Mouse (Mus musculus): ENCODE measurements at regions not wholly inside any gene's neighbourhood (a gene's known extent, or its start where the extent isn't known, plus 50 kb on each side); places are given as distances from the start of the nearest gene placed in this dataset.

DNA sequence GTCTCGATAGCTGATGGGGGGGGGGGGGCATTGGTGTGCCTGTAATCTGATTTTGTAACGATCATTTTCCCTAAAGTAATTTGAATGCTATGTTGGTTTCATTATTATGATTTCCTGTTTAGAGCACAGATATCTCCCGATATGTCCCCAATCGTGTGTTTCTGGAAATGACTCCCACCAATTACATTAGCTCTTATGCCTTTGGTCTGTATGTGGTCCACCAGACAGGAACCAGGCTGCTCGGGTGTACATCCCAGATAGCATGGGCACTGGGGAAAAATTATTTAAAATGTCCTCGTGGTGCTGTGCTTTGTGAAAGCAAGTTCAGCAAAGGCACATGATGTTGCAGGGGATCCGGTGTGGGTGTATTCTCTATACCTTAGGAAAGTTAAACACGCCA, 82.0 kb upstream of the Itga6 start:
- Histone ChIP-seq H3K4me1 (ENCODE audit: control insufficient read depth, insufficient read depth, low read length) (no peaks in the 10 kb centered on the region), H3K27ac (replicated peaks; ENCODE audit: low read depth, low read length) (no peak overlapping the region), H3K4me3 (replicated peaks; ENCODE audit: low read depth, low read length) (no peak overlapping the region), H3K9me3 (ENCODE audit: control insufficient read depth, low read length) (no peaks in the 10 kb centered on the region), H3K9ac (replicated peaks; ENCODE audit: low read length) (no peak overlapping the region), H3K27me3 (ENCODE audit: control insufficient read depth, insufficient read depth, low read length) (no peaks in the 10 kb centered on the region), H3K36me3 (ENCODE audit: control insufficient read depth, insufficient read depth, low read length) (no peaks in the 10 kb centered on the region), H3K4me2 (ENCODE audit: low read length) (no peak overlapping the region)
- no peak for ATAC-seq (ENCODE audit: low FRiP score, low TSS enrichment)
- 84% methylated on average over 8 of the region's 8 CpGs for WGBS
- no peak for DNase-seq

GRCm38 (mm10) chr2:71666927-71667326, 78.5 kb upstream of the Itga6 start:
- no peak overlapping the region for H3K27ac ChIP-seq (replicated peaks; ENCODE audit: low read depth, low read length)
- no peak for DNase-seq
- WGBS, result 93% methylated on average over 2 of the region's 2 CpGs
- H3K4me3 ChIP-seq (replicated peaks; ENCODE audit: low read depth, low read length), result no peak overlapping the region
- H3K4me1 ChIP-seq (ENCODE audit: control insufficient read depth, insufficient read depth, low read length), result no peaks in the 10 kb centered on the region
- no peak overlapping the region for H3K4me2 ChIP-seq (ENCODE audit: low read length)
- H3K27me3 ChIP-seq (ENCODE audit: control insufficient read depth, insufficient read depth, low read length), result no peaks in the 10 kb centered on the region
- no peaks in the 10 kb centered on the region for H3K9me3 ChIP-seq (ENCODE audit: control insufficient read depth, low read length)
- no peak overlapping the region for H3K9ac ChIP-seq (replicated peaks; ENCODE audit: low read length)
- no peak for ATAC-seq (ENCODE audit: low FRiP score, low TSS enrichment)
- no peaks in the 10 kb centered on the region for H3K36me3 ChIP-seq (ENCODE audit: control insufficient read depth, insufficient read depth, low read length)

DNA sequence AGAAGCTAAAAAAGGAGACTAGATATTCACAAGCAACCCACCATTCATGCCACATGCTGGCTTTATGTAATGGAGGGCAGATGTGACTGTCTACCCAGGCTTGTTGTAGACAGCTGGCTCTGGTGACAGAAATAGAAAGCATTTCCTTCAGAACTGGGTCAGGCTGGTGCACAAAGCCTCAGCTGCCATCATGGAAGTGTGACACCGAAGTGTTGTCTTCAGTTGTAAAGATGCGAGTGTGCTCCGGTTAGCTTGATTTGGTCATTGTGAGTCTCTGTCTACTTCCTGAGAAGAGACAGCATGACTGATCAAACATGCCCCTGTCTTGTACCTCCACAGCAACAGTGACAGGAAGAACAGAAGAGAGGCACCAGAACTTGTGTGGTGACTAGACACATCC, 77.7 kb upstream of the Itga6 start:
- WGBS, result 98% methylated on average over 3 of the region's 3 CpGs
- H3K9ac ChIP-seq (replicated peaks; ENCODE audit: low read length), result no peak overlapping the region
- no peak for DNase-seq
- no peaks in the 10 kb centered on the region for H3K9me3 ChIP-seq (ENCODE audit: control insufficient read depth, low read length)
- ATAC-seq (ENCODE audit: low FRiP score, low TSS enrichment), result no peak
- H3K4me2 ChIP-seq (ENCODE audit: low read length), result no peak overlapping the region
- H3K4me1 ChIP-seq (ENCODE audit: control insufficient read depth, insufficient read depth, low read length), result no peaks in the 10 kb centered on the region
- H3K4me3 ChIP-seq (replicated peaks; ENCODE audit: low read depth, low read length), result no peak overlapping the region
- no peaks in the 10 kb centered on the region for H3K36me3 ChIP-seq (ENCODE audit: control insufficient read depth, insufficient read depth, low read length)
- H3K27me3 ChIP-seq (ENCODE audit: control insufficient read depth, insufficient read depth, low read length), result no peaks in the 10 kb centered on the region
- no peak overlapping the region for H3K27ac ChIP-seq (replicated peaks; ENCODE audit: low read depth, low read length)

GRCm38 (mm10) chr2:71670228-71670790, 75.1 kb upstream of the Itga6 start:
- Histone ChIP-seq H3K4me1 (ENCODE audit: control insufficient read depth, insufficient read depth, low read length) (no peaks in the 10 kb centered on the region), H3K4me2 (ENCODE audit: low read length) (no peak overlapping the region), H3K9me3 (ENCODE audit: control insufficient read depth, low read length) (no peaks in the 10 kb centered on the region), H3K36me3 (ENCODE audit: control insufficient read depth, insufficient read depth, low read length) (no peaks in the 10 kb centered on the region), H3K4me3 (replicated peaks; ENCODE audit: low read depth, low read length) (no peak overlapping the region), H3K27me3 (ENCODE audit: control insufficient read depth, insufficient read depth, low read length) (no peaks in the 10 kb centered on the region), H3K9ac (replicated peaks; ENCODE audit: low read length) (no peak overlapping the region), H3K27ac (replicated peaks; ENCODE audit: low read depth, low read length) (no peak overlapping the region)
- no peak for ATAC-seq (ENCODE audit: low FRiP score, low TSS enrichment)
- no peak for DNase-seq
- 92% methylated on average over 6 of the region's 6 CpGs for WGBS

DNA sequence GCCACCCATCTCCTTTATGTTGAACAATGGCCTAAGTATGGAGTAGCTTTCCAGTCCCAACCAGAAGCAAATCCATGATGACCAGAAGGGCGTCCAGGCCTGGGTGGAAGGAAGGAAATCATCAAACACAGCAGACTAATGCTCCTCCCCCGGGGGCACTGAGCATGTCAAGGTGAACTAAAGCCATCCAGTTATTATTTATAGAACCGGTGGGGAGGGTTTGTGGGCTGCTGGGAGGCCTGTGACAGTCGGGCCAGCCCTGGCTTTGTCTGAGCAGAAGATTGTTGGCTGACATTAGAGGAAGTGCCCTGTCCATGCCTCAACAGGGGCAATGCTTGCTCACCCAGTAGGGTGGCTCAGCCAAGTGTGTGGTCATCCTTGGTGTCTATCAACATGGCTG, 74.5 kb upstream of the Itga6 start:
- ATAC-seq (ENCODE audit: low FRiP score, low TSS enrichment) (no peak), DNase-seq (no peak)
- Histone ChIP-seq H3K4me1 (ENCODE audit: control insufficient read depth, insufficient read depth, low read length) (no peaks in the 10 kb centered on the region), H3K27ac (replicated peaks; ENCODE audit: low read depth, low read length) (no peak overlapping the region), H3K36me3 (ENCODE audit: control insufficient read depth, insufficient read depth, low read length) (no peaks in the 10 kb centered on the region), H3K27me3 (ENCODE audit: control insufficient read depth, insufficient read depth, low read length) (no peaks in the 10 kb centered on the region), H3K4me3 (replicated peaks; ENCODE audit: low read depth, low read length) (no peak overlapping the region), H3K4me2 (ENCODE audit: low read length) (no peak overlapping the region), H3K9me3 (ENCODE audit: control insufficient read depth, low read length) (no peaks in the 10 kb centered on the region), H3K9ac (replicated peaks; ENCODE audit: low read length) (no peak overlapping the region)
- 90% methylated on average over 4 of the region's 4 CpGs for WGBS

GRCm38 (mm10) chr2:71673087-71673920, 72.1 kb upstream of the Itga6 start:
- Histone ChIP-seq H3K4me2 (ENCODE audit: low read length) (no peak overlapping the region), H3K9ac (replicated peaks; ENCODE audit: low read length) (no peak overlapping the region), H3K4me3 (replicated peaks; ENCODE audit: low read depth, low read length) (no peak overlapping the region), H3K27me3 (ENCODE audit: control insufficient read depth, insufficient read depth, low read length) (no peaks in the 10 kb centered on the region), H3K9me3 (ENCODE audit: control insufficient read depth, low read length) (no peaks in the 10 kb centered on the region), H3K4me1 (ENCODE audit: control insufficient read depth, insufficient read depth, low read length) (no peaks in the 10 kb centered on the region), H3K36me3 (ENCODE audit: control insufficient read depth, insufficient read depth, low read length) (no peaks in the 10 kb centered on the region), H3K27ac (replicated peaks; ENCODE audit: low read depth, low read length) (0 out of 2 replicates have a peak overlapping the region, but pooled peaks have one; percentile 13)
- WGBS, result 77% methylated on average over 18 of the region's 18 CpGs
- ATAC-seq (ENCODE audit: low FRiP score, low TSS enrichment), result no peak
- no peak for DNase-seq

- Histone ChIP-seq H3K9ac (replicated peaks; ENCODE audit: low read length) (no peak overlapping the region), H3K4me1 (ENCODE audit: control insufficient read depth, insufficient read depth, low read length) (no peaks in the 10 kb centered on the region), H3K36me3 (ENCODE audit: control insufficient read depth, insufficient read depth, low read length) (no peaks in the 10 kb centered on the region), H3K27me3 (ENCODE audit: control insufficient read depth, insufficient read depth, low read length) (no peaks in the 10 kb centered on the region), H3K27ac (replicated peaks; ENCODE audit: low read depth, low read length) (no peak overlapping the region), H3K4me2 (ENCODE audit: low read length) (no peak overlapping the region), H3K4me3 (replicated peaks; ENCODE audit: low read depth, low read length) (no peak overlapping the region), H3K9me3 (ENCODE audit: control insufficient read depth, low read length) (0 out of 2 replicates have a peak, but pooled peaks cover 5% of the 10 kb centered on the region)
- 32% methylated on average over 1 of the region's 1 CpGs for WGBS
- DNase-seq (no peak), ATAC-seq (ENCODE audit: low FRiP score, low TSS enrichment) (no peak)
These were observed 64.7 kb upstream of the Itga6 start for GRCm38 (mm10) chr2:71680746-71681145.

DNA sequence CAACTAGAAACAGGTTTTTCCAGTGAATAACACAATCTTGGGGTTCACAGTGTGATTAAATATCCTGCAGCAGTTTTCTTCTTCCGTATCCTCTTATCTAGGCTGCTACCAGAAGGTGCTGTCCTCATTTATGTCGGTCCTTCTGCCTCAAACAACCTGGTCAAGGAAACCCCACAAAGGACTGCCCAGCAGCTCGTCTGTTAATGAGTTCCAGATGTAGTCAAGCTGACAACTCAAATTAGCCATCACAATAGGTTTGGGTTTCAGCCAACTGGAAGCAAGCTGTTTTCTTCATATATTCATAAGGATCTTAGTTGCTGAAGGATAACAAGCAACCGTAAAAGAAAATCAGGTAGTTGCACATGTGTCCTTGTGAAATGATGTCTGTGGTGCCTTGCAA, 64.3 kb upstream of the Itga6 start:
- H3K9ac ChIP-seq (replicated peaks; ENCODE audit: low read length), result no peak overlapping the region
- H3K4me2 ChIP-seq (ENCODE audit: low read length), result no peak overlapping the region
- 62% methylated on average over 4 of the region's 4 CpGs for WGBS
- ATAC-seq (ENCODE audit: low FRiP score, low TSS enrichment), result no peak
- H3K4me3 ChIP-seq (replicated peaks; ENCODE audit: low read depth, low read length), result no peak overlapping the region
- H3K27ac ChIP-seq (replicated peaks; ENCODE audit: low read depth, low read length), result no peak overlapping the region
- no peaks in the 10 kb centered on the region for H3K27me3 ChIP-seq (ENCODE audit: control insufficient read depth, insufficient read depth, low read length)
- DNase-seq, result no peak
- H3K4me1 ChIP-seq (ENCODE audit: control insufficient read depth, insufficient read depth, low read length), result no peaks in the 10 kb centered on the region
- H3K9me3 ChIP-seq (ENCODE audit: control insufficient read depth, low read length), result 0 out of 2 replicates have a peak, but pooled peaks cover 5% of the 10 kb centered on the region
- no peaks in the 10 kb centered on the region for H3K36me3 ChIP-seq (ENCODE audit: control insufficient read depth, insufficient read depth, low read length)

DNA sequence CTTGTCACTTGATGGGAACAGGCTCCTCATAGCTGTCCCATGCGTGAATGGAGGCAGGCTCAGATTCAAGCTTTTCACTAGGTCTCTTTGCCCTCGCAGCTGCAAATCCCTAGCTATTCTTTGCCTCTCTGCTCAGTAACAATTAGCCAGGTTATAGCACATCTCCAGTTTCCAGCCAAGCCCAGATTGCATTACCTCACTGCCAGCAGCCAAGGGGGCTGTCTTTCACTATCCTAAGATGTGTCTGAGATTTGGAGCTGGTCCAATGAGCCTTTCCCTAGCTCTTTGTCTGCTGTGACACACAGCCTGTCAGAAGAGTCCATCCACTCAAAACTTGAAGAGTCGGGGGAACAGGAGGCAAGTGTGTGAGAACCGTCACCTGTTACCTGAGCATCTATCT, 62.0 kb upstream of the Itga6 start:
- H3K27ac ChIP-seq (replicated peaks; ENCODE audit: low read depth, low read length), result no peak overlapping the region
- H3K9ac ChIP-seq (replicated peaks; ENCODE audit: low read length), result no peak overlapping the region
- WGBS, result 61% methylated on average over 4 of the region's 4 CpGs
- H3K36me3 ChIP-seq (ENCODE audit: control insufficient read depth, insufficient read depth, low read length), result no peaks in the 10 kb centered on the region
- no peak overlapping the region for H3K4me2 ChIP-seq (ENCODE audit: low read length)
- H3K4me1 ChIP-seq (ENCODE audit: control insufficient read depth, insufficient read depth, low read length), result no peaks in the 10 kb centered on the region
- no peak overlapping the region for H3K4me3 ChIP-seq (replicated peaks; ENCODE audit: low read depth, low read length)
- no peak for DNase-seq
- no peaks in the 10 kb centered on the region for H3K27me3 ChIP-seq (ENCODE audit: control insufficient read depth, insufficient read depth, low read length)
- H3K9me3 ChIP-seq (ENCODE audit: control insufficient read depth, low read length), result 0 out of 2 replicates have a peak, but pooled peaks cover 5% of the 10 kb centered on the region
- no peak for ATAC-seq (ENCODE audit: low FRiP score, low TSS enrichment)

All from midbrain, embryonic 14.5 days (tissue).